Mouse (Mus musculus) heart, embryonic 16.5 days (tissue): ENCODE results near the gene Tmem110. TPM values are rescaled to one million over a fixed set of nuclear protein-coding genes. Genes with fewer than 3 reads are reported as not detected.

Source experiments
- ATAC-seq: fragments of 200-750 bp; cut with Nextera tagmentation; replicated peaks from 2 replicates; pipeline ENCODE4 v1.8.0; 2017; ENCODE audit warnings: moderate number of reproducible peaks; ENCODE audit not compliant: insufficient read depth, low FRiP score; ENCODE audit errors: extremely low read depth
- H3K27ac ChIP-seq: fragments of 300-500 bp; sonication (generic); 2 replicates; pipeline ENCODE4 v1.5.1; 2014; ENCODE audit warnings: mild to moderate bottlenecking, low read length, control low read depth, moderate library complexity
- H3K27me3 ChIP-seq: fragments of 300-500 bp; sonication (generic); 2 replicates; pipeline ENCODE4 v1.6.1; 2014; ENCODE audit warnings: low read length, mixed read lengths; ENCODE audit not compliant: control insufficient read depth, insufficient read depth
- H3K36me3 ChIP-seq: fragments of 300-500 bp; sonication (generic); 2 replicates; pipeline ENCODE4 v1.6.1; 2014; ENCODE audit not compliant: control insufficient read depth, insufficient read depth
- H3K4me1 ChIP-seq: fragments of 300-500 bp; sonication (generic); 2 replicates; pipeline ENCODE4 v1.6.1; 2014; ENCODE audit warnings: low read length, mixed read lengths; ENCODE audit not compliant: control insufficient read depth, insufficient read depth
- H3K4me2 ChIP-seq: fragments of 300-500 bp; sonication (generic); 2 replicates; pipeline ENCODE4 v1.6.1; 2014; ENCODE audit warnings: low read depth, mild to moderate bottlenecking, control low read depth, low read length
- H3K4me3 ChIP-seq: fragments of 300-500 bp; sonication (generic); 2 replicates; pipeline ENCODE4 v1.5.1; 2014; ENCODE audit warnings: mild to moderate bottlenecking, control low read depth, low read length
- H3K9ac ChIP-seq: fragments of 300-500 bp; sonication (generic); 2 replicates; pipeline ENCODE4 v1.6.1; 2014; ENCODE audit warnings: low read length, control low read depth
- H3K9me3 ChIP-seq: fragments of 300-500 bp; sonication (generic); replicated peaks from 2 replicates; pipeline ENCODE4 v1.6.1; 2016; ENCODE audit warnings: low read length; ENCODE audit not compliant: control insufficient read depth
- WGBS: fragments of 180-500 bp; shearing (Covaris S2); extraction: QIAGEN DNeasy Blood & Tissue Kit; methylation state at CpG from one replicate; pipeline ENCODE4 v1.1.7; 2014; 5-methylcytosine and 5-hydroxymethylcytosine counted together
- polyA plus RNA-seq: library from polyadenylated mRNA; unstranded; fragments of >200 nt; fragmentation: Nextera tagmentation; extraction: Ambion mirVana; gene quantifications from 2 replicates; pipeline ENCODE4 v1.2.1, GENCODE M21; 2015

Gene Tmem110
- polyA plus RNA-seq, 1 experiment from 2014 or later: 13.2 TPM

DNA sequence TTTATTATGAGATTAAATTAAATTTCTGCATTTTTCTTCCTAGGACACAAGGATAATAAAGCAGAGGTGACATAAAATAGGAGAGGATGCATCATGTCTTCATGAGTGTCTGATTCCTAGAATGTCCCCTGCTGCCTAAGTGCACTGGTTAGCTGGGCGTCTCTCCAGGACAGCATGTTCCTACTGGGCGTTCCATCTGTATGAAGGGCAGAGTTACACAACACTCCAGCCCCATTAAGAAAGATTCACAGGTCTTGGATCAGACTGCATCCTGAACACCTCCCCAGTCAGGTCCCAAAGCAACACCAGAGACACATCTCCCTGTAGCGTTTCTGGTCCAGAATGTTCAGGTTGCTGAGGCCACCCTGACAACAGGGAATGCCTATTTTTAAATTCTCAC, 29.9 kb downstream of the Tmem110 start:
- ATAC-seq: no peak
- Histone ChIP-seq H3K27me3 (no peaks in the 10 kb centered on the region), H3K36me3 (no peaks in the 10 kb centered on the region), H3K27ac (no peak overlapping the region), H3K4me3 (no peak overlapping the region), H3K4me1 (no peaks in the 10 kb centered on the region), H3K4me2 (no peak overlapping the region), H3K9me3 (no peaks in the 10 kb centered on the region), H3K9ac (no peak overlapping the region)
- 89% methylated on average over 3 of the region's 3 CpGs for WGBS

DNA sequence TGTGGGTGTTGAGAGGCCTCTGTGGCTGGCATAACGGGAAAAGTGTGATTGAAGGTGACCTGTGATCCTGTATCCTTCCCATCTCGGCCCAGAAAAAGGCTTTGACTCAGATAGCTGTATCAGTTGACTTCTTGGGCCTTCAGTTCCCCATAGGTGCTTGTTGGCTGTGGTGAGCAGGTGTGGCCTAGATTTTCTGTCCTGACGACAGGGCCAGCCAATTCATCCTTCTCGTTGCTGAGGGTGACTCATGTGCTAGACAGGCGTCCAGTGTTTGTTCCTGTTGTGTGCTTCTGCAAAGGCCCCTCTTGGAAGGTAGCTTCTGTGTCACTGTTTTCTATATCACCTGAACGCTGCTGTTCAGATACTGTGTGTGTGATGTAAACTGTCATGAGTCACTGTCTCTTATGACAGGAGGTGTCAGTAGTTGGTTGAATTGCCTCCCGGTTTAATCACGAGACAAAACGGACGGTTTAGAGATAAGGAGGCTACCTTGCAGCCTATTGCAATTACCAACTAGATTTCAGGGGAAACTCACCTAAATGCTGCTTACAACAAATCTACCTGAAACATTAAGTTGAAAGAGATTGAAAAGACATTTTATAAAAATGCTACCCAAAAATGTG, 31.6 kb downstream of the Tmem110 start:
- WGBS: 53% methylated on average over 10 of the region's 10 CpGs
- Histone ChIP-seq H3K27me3 (no peaks in the 10 kb centered on the region), H3K4me1 (no peaks in the 10 kb centered on the region), H3K36me3 (no peaks in the 10 kb centered on the region), H3K4me2 (no peak overlapping the region), H3K4me3 (no peak overlapping the region), H3K27ac (no peak overlapping the region), H3K9ac (no peak overlapping the region), H3K9me3 (no peaks in the 10 kb centered on the region)
- ATAC-seq: no peak

DNA sequence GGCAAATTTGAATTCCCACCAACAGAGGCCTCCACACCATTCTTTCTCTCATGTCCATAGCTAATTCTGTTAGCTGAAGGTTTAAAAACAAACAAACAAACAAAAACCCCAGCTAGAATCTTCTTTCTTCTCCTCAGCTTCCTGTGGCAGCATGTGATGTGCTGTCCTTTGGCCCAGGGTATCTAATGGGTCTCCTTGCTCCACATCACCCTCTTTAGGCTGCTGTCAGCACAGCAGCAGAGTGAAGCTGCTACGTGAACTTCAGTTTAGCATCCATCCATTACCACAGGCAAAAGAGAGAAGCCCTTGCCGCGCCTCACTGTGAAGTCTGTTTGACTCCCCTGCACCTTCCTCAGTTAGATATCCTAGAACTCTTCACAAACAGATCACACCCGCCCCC, 32.6 kb downstream of the Tmem110 start:
- Histone ChIP-seq H3K36me3 (no peaks in the 10 kb centered on the region), H3K4me2 (no peak overlapping the region), H3K9me3 (no peaks in the 10 kb centered on the region), H3K4me1 (no peaks in the 10 kb centered on the region), H3K27ac (no peak overlapping the region), H3K4me3 (no peak overlapping the region), H3K27me3 (no peaks in the 10 kb centered on the region), H3K9ac (no peak overlapping the region)
- no peak for ATAC-seq
- WGBS: 65% methylated on average over 4 of the region's 4 CpGs

DNA sequence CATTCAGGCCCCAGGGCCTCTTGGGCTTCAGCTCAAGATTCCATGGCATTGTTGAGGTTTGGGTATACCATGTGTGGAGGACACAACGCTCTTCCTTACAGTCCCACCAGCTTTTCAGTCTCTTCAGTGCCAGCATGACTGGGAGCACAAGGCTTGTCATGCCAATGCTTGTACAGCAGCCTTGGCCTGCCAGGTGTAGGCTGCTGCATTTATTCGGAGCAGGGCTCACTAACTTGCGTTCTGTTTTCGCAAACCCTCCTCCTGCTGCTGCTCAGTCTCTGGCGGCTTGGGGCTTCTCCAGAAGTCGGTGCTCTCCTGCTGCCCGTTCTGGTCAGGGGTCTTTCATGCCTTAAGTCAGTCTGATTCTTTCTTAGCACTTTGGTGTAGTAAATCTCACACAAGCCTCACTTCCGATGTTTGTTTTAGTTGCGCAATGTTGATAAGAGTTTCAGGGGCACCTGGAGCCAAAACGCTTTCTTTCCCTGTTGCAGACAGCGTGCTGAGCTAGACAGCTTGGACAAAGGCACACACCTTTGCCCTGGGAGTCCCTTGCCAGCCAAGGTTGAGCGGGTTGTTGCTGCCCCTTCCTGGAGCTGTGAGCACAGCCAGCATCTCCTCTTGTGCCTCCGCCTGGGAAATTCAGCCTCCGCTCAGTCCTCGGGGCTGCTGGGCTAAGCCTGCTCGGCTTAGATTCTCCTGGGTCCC, 36.2 kb downstream of the Tmem110 start:
- no peak overlapping the region for H3K27ac ChIP-seq
- 52% methylated on average over 16 of the region's 16 CpGs for WGBS
- no peak overlapping the region for H3K9ac ChIP-seq
- ATAC-seq: no peak
- H3K9me3 ChIP-seq: no peaks in the 10 kb centered on the region
- no peaks in the 10 kb centered on the region for H3K4me1 ChIP-seq
- no peaks in the 10 kb centered on the region for H3K27me3 ChIP-seq
- no peak overlapping the region for H3K4me2 ChIP-seq
- no peaks in the 10 kb centered on the region for H3K36me3 ChIP-seq
- no peak overlapping the region for H3K4me3 ChIP-seq

GRCm38 (mm10) chr14:30862368-30862767, 37.0 kb downstream of the Tmem110 start:
- H3K27me3 ChIP-seq: no peaks in the 10 kb centered on the region
- H3K4me2 ChIP-seq: no peak overlapping the region
- no peaks in the 10 kb centered on the region for H3K9me3 ChIP-seq
- H3K4me3 ChIP-seq: no peak overlapping the region
- no peaks in the 10 kb centered on the region for H3K36me3 ChIP-seq
- H3K9ac ChIP-seq: no peak overlapping the region
- no peaks in the 10 kb centered on the region for H3K4me1 ChIP-seq
- no peak for ATAC-seq
- 76% methylated on average over 9 of the region's 9 CpGs for WGBS
- no peak overlapping the region for H3K27ac ChIP-seq

GRCm38 (mm10) chr14:30865311-30865710, 39.9 kb downstream of the Tmem110 start:
- Histone ChIP-seq H3K9ac (no peak overlapping the region), H3K4me2 (no peak overlapping the region), H3K4me3 (no peak overlapping the region), H3K9me3 (no peaks in the 10 kb centered on the region), H3K4me1 (peaks cover 7% of the 10 kb centered on the region), H3K27me3 (no peaks in the 10 kb centered on the region), H3K36me3 (no peaks in the 10 kb centered on the region), H3K27ac (no peak overlapping the region)
- no peak for ATAC-seq
- WGBS: 75% methylated on average over 3 of the region's 3 CpGs

DNA sequence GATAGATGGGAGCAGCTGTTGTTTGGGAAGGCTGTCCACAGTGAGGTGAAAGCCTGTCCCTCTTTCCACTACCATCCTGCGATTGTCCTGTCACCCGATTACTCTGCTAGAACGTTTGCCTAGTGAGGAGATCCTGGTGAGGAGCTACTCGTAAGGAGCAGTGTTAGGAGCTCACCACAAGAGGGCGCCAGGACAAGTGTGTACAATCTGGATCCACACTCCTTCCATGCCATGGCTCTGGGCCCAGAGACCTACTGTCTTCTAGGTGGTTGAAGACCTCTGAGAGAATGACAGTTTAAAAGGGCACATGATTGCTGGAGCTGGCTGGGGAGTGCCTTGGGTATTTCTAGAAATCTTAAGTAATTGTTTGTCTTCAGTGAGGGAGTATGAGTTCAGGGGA, 41.7 kb downstream of the Tmem110 start:
- Histone ChIP-seq H3K4me3 (no peak overlapping the region), H3K9ac (no peak overlapping the region), H3K4me2 (no peak overlapping the region), H3K36me3 (no peaks in the 10 kb centered on the region), H3K9me3 (no peaks in the 10 kb centered on the region), H3K27me3 (no peaks in the 10 kb centered on the region), H3K4me1 (peaks cover 15% of the 10 kb centered on the region), H3K27ac (no peak overlapping the region)
- ATAC-seq: no peak
- 28% methylated on average over 5 of the region's 5 CpGs for WGBS

DNA sequence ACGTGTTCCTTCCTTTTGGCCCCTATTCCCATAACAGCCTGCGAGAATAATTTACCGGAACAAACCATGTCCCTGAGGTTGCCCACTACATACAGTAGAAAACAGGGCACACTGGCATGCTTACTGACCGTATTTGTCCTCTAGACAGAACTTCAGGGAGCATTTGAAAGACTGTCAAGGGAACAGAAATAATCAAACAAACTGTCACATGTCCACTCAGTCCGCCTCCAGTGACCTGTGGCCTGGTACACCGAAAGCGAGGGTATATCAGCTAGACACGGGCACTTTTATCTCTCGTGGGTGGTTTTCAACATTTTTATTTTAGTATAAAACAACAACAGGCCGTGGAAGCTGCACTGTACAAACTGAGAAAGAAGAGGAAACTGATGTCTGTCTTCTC, 43.4 kb downstream of the Tmem110 start:
- Histone ChIP-seq H3K4me3 (no peak overlapping the region), H3K36me3 (no peaks in the 10 kb centered on the region), H3K9ac (no peak overlapping the region), H3K4me1 (peaks cover 15% of the 10 kb centered on the region), H3K27ac (no peak overlapping the region; the same call in none of the 2 replicates), H3K27me3 (no peaks in the 10 kb centered on the region), H3K9me3 (no peaks in the 10 kb centered on the region), H3K4me2 (no peak overlapping the region)
- WGBS: 79% methylated on average over 10 of the region's 10 CpGs
- ATAC-seq: no peak

GRCm38 (mm10) chr14:30869391-30869801, 44.0 kb downstream of the Tmem110 start:
- H3K4me2 ChIP-seq: no peak overlapping the region
- WGBS: 73% methylated on average over 8 of the region's 8 CpGs
- H3K27me3 ChIP-seq: no peaks in the 10 kb centered on the region
- H3K4me3 ChIP-seq: no peak overlapping the region
- no peaks in the 10 kb centered on the region for H3K9me3 ChIP-seq
- no peaks in the 10 kb centered on the region for H3K36me3 ChIP-seq
- H3K9ac ChIP-seq: peak overlapping the region; percentile 15; the same call in 1 of the 2 replicates
- peak overlapping the region; percentile 80 for H3K27ac ChIP-seq
- H3K4me1 ChIP-seq: peaks cover 15% of the 10 kb centered on the region
- no peak for ATAC-seq
